Mouse (Mus musculus) midbrain, embryonic 13.5 days (tissue): ENCODE data around the gene Rpl11. TPM values are rescaled to one million over a fixed set of nuclear protein-coding genes. Genes with fewer than 3 reads are reported as not detected.
A peak's percentile ranks its signal among the peaks of the same experiment; 100 is the strongest.

Experiments used
- ATAC-seq: fragments of 200-750 bp; cut with Nextera tagmentation; 2 replicates; pipeline ENCODE4 v1.8.0; 2017; ENCODE audit warnings: mild to moderate bottlenecking, moderate TSS enrichment, moderate library complexity
- H3K27ac ChIP-seq: fragments of 300-500 bp; sonication (generic); 2 replicates; pipeline ENCODE4 v1.5.1; 2015; ENCODE audit warnings: inconsistent platforms, mild to moderate bottlenecking, moderate library complexity
- H3K27me3 ChIP-seq: fragments of 300-500 bp; sonication (generic); 2 replicates; pipeline ENCODE4 v1.6.1; 2015; ENCODE audit warnings: mild to moderate bottlenecking, inconsistent platforms
- H3K36me3 ChIP-seq: fragments of 300-500 bp; sonication (generic); 2 replicates; pipeline ENCODE4 v1.6.1; 2015; ENCODE audit warnings: mild to moderate bottlenecking, inconsistent platforms
- H3K4me1 ChIP-seq: fragments of 300-500 bp; sonication (generic); replicated peaks from 2 replicates; pipeline ENCODE4 v1.6.1; 2015; ENCODE audit warnings: inconsistent platforms
- H3K4me2 ChIP-seq: fragments of 300-500 bp; sonication (generic); replicated peaks from 2 replicates; pipeline ENCODE4 v1.6.1; 2015; ENCODE audit warnings: moderate library complexity, mild to moderate bottlenecking, inconsistent platforms
- H3K4me3 ChIP-seq: fragments of 300-500 bp; sonication (generic); replicated peaks from 2 replicates; pipeline ENCODE4 v1.5.1; 2015; ENCODE audit warnings: mild to moderate bottlenecking, inconsistent platforms
- H3K9ac ChIP-seq: fragments of 300-500 bp; sonication (generic); replicated peaks from 2 replicates; pipeline ENCODE4 v1.6.1; 2015; ENCODE audit warnings: mild to moderate bottlenecking, inconsistent platforms
- H3K9me3 ChIP-seq: fragments of 300-500 bp; sonication (generic); 2 replicates; pipeline ENCODE4 v1.6.1; 2016; ENCODE audit warnings: mild to moderate bottlenecking, inconsistent platforms
- WGBS: fragments of 180-500 bp; shearing (Covaris S2); methylation state at CpG from one replicate; pipeline ENCODE4 v1.1.7; 2015; 5-methylcytosine and 5-hydroxymethylcytosine counted together
- polyA plus RNA-seq: library from polyadenylated mRNA; unstranded; fragments of >200 nt; fragmentation: Nextera tagmentation; extraction: Ambion mirVana; gene quantifications from 2 replicates; pipeline ENCODE4 v1.2.1, GENCODE M21; 2015

Gene Rpl11
- polyA plus RNA-seq, 1 experiment from 2014 or later = 333 TPM

DNA sequence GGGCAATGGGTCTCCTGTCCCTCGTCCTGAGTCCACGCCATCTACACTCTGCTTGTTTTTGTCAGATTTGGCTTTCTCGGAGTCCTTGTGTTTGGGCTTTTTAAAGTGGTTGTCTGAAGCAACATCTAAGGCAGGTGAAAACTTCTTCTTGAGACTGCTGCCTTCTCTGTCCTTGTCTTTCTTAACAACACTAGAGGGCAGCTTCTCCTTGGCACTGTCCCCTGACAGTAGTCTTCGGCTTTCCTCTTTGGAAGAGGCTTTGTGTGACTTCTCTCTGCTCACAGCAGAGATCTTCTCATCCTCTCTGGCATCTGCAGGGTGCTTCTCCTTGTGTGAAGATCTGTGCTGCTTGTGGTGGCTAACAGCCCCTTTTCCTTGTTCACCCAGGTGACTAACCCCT lies 42.6 kb downstream of the Rpl11 start:
- Histone ChIP-seq H3K27me3 (no peaks in the 10 kb centered on the region), H3K4me3 (no peak overlapping the region), H3K9ac (no peak overlapping the region), H3K9me3 (no peaks in the 10 kb centered on the region), H3K36me3 (peaks cover 68% of the 10 kb centered on the region), H3K27ac (no peak overlapping the region), H3K4me2 (no peak overlapping the region), H3K4me1 (no peaks in the 10 kb centered on the region)
- ATAC-seq = no peak
- WGBS = 92% methylated on average over 4 of the region's 4 CpGs

DNA sequence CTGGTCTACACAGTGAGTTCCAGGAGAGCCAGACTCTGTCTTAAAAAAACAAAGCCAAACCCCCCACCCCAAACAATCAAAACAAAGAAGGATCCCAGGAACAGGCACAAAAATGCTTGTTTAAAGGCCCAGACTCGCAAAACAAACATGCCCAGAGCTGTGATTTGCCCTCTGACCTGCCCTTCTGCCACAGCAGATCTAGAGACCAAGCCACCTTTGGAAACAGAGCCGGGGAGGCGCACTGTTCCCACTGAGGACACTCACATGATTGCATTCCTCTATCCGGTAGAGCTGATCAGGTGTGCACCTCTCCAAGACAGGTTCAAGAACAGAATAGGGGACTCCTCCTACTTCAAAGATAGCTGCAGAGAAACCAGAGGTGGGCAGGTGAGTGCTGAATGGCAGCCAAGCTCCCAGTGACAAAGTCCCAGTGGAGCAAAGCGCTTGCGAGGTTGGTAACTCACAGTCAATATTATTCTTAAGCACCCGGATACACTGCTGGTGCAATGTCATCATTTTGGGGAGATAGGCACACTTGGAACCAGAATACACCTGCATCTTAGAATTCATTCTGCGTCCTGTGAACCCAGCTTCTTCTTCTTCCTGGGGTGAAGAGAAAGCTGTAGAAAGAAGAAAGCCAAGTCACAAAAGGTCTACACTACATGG lies 44.3 kb downstream of the Rpl11 start:
- Histone ChIP-seq H3K9me3 (no peaks in the 10 kb centered on the region), H3K4me3 (no peak overlapping the region), H3K4me2 (no peak overlapping the region), H3K36me3 (peaks cover 84% of the 10 kb centered on the region), H3K27ac (no peak overlapping the region), H3K4me1 (no peaks in the 10 kb centered on the region), H3K27me3 (no peaks in the 10 kb centered on the region), H3K9ac (no peak overlapping the region)
- ATAC-seq = no peak
- WGBS = 93% methylated on average over 8 of the region's 8 CpGs

DNA sequence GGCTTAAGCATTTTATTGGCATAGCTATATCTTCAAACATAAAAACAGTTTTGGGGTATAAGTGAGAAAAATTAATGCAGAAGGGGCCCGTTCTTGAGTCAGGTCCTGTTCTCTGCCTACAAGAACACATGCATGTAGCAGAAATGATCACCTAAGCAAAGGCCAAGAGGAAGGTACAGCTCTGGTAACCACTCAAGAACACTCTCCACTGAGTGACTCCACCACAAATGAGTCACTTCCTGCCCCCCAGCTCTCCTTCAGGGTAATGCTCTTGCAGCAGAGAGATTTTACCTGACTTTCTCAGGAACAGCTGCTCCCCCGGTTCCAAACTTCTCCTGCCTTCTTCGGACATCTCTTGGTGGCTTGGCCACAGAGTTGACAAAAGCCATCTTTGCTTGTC lies 46.4 kb downstream of the Rpl11 start:
- H3K9me3 ChIP-seq = no peaks in the 10 kb centered on the region
- no peak overlapping the region for H3K27ac ChIP-seq
- no peaks in the 10 kb centered on the region for H3K27me3 ChIP-seq
- no peak overlapping the region for H3K4me2 ChIP-seq
- whole genome bisulfite sequencing = 95% methylated on average over 3 of the region's 3 CpGs
- no peak overlapping the region for H3K4me3 ChIP-seq
- H3K9ac ChIP-seq = no peak overlapping the region
- no peaks in the 10 kb centered on the region for H3K4me1 ChIP-seq
- H3K36me3 ChIP-seq = peaks cover 93% of the 10 kb centered on the region
- no peak for ATAC-seq

DNA sequence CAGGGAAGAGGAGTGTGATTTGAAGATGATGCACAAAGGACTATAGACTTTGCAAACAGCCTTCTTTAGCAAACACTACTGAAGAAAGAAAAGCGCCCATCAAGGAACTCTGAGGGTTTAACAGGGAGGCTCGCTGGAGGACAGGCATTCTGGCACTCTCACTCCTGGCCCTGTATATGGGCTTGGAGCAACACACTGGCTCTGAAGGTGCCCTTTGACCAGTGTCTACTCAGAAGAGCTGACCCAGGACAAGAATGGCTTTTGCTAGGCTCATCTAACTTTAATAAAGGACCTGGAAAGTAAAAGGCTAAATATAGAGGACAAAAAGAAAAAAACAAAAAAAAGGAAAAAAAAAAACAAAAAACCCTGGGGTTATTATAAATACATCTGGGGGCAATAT lies 48.3 kb downstream of the Rpl11 start:
- Histone ChIP-seq H3K27me3 (no peaks in the 10 kb centered on the region), H3K27ac (no peak overlapping the region), H3K36me3 (peaks cover 84% of the 10 kb centered on the region), H3K9ac (no peak overlapping the region), H3K4me2 (no peak overlapping the region), H3K9me3 (0 out of 2 replicates have a peak, but pooled peaks cover 3% of the 10 kb centered on the region), H3K4me3 (no peak overlapping the region), H3K4me1 (no peaks in the 10 kb centered on the region)
- 96% methylated on average over 2 of the region's 2 CpGs for WGBS
- ATAC-seq = no peak

DNA sequence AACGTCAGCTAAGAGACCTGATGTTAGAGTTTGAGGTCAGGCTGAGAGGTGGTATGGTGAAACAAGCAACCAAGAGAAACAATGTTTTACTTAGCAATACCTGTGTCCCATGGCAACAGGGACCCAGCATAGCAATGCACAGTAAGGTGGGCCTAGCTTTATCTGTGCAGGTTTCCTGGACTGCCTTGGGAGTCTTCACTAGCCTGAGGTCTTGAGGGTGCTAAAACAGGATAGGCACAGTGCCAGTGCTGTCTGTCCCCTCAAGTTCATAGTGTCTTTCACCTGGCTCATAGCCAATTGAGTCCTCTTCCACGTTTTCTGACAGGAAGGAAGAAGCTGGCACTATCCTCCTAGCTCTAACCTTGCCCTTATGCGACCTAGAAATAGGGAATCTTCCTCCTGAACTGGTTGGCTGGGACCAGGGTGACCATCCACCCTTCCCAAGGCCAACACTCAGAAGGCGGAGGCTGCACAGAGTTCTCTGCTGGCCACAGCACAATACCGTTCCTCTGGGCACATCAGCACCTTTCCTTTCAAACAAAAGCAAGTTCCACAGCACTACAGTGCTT lies 49.0 kb downstream of the Rpl11 start:
- no peak for ATAC-seq
- Histone ChIP-seq H3K4me2 (no peak overlapping the region), H3K27ac (no peak overlapping the region), H3K4me1 (no peaks in the 10 kb centered on the region), H3K9me3 (0 out of 2 replicates have a peak, but pooled peaks cover 3% of the 10 kb centered on the region), H3K36me3 (peaks cover 77% of the 10 kb centered on the region), H3K4me3 (no peak overlapping the region), H3K27me3 (no peaks in the 10 kb centered on the region), H3K9ac (no peak overlapping the region)
- 95% methylated on average over 5 of the region's 5 CpGs for WGBS

DNA sequence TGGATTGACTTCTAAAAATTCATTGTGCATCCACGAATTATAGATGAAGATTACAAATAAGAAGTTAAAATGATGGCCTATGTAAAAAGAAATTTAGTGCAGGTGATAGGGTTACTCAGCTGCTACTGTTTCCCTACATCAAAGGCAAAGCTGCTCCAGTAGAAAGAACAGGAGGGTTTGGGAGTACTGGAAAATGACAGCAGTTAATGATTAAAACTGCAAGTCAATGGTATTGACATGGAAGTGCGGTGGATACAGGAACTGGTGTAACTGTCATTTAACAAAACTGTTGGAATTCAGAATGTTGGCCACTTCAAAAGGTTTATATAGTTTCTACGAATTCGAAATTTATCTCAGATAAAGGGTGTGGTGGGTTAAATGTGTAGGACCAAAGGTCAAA lies 58.1 kb downstream of the Rpl11 start:
- Histone ChIP-seq H3K4me1 (no peaks in the 10 kb centered on the region), H3K27ac (no peak overlapping the region), H3K9me3 (0 out of 2 replicates have a peak, but pooled peaks cover 4% of the 10 kb centered on the region), H3K4me2 (no peak overlapping the region), H3K9ac (no peak overlapping the region), H3K27me3 (no peaks in the 10 kb centered on the region), H3K4me3 (no peak overlapping the region), H3K36me3 (no peaks in the 10 kb centered on the region)
- 86% methylated on average over 4 of the region's 4 CpGs for WGBS
- no peak for ATAC-seq

DNA sequence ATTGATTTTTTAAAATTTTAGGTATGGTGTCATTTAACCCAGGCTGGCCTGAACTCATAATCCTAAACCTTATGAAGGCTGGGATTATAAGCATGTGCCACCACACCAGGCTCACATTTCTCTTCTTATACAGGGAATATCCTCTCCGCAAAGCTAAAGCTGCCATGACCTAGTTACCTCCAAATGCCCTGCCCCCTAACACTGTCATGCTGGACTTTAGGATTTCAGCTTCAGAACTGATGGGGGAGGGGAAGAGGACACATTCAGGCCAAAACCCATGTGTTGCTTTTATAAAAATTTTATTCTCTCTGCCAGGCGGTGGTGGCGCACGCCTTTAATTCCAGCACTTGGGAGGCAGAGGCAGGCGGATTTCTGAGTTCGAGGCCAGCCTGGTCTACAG lies 59.3 kb downstream of the Rpl11 start:
- no peak overlapping the region for H3K4me2 ChIP-seq
- no peak for ATAC-seq
- no peak overlapping the region for H3K9ac ChIP-seq
- no peak overlapping the region for H3K27ac ChIP-seq
- no peaks in the 10 kb centered on the region for H3K4me1 ChIP-seq
- no peak overlapping the region for H3K4me3 ChIP-seq
- H3K27me3 ChIP-seq = no peaks in the 10 kb centered on the region
- 96% methylated on average over 6 of the region's 6 CpGs for WGBS
- 0 out of 2 replicates have a peak, but pooled peaks cover 4% of the 10 kb centered on the region for H3K9me3 ChIP-seq
- H3K36me3 ChIP-seq = no peaks in the 10 kb centered on the region

DNA sequence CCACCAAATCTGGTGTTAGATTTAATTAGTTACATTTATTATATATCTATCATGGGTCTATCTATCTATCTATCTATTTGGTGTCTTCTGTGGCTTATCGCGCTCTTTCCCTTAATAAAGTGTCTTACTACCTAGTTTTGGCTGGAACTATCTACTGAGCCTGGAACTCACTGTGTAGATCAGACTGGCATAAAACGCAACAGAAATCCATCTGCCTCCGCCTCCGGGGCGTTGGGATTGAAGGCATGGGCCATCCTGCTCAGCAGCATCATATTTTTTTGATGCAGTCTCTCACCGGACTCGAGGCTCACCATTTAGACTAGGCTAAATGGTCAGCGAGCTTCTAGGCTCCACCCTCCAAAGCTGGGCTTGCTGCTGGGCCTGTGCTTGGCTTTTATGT lies 65.5 kb downstream of the Rpl11 start:
- H3K9me3 ChIP-seq = no peaks in the 10 kb centered on the region
- WGBS = 71% methylated on average over 9 of the region's 9 CpGs
- no peak for ATAC-seq
- peaks cover 24% of the 10 kb centered on the region for H3K36me3 ChIP-seq
- peak overlapping the region; percentile 96 for H3K9ac ChIP-seq
- peak overlapping the region; percentile 92 for H3K4me3 ChIP-seq
- peak overlapping the region; percentile 87 for H3K27ac ChIP-seq
- no peaks in the 10 kb centered on the region for H3K27me3 ChIP-seq
- peak overlapping the region; percentile 98 for H3K4me2 ChIP-seq
- peaks cover 21% of the 10 kb centered on the region for H3K4me1 ChIP-seq

DNA sequence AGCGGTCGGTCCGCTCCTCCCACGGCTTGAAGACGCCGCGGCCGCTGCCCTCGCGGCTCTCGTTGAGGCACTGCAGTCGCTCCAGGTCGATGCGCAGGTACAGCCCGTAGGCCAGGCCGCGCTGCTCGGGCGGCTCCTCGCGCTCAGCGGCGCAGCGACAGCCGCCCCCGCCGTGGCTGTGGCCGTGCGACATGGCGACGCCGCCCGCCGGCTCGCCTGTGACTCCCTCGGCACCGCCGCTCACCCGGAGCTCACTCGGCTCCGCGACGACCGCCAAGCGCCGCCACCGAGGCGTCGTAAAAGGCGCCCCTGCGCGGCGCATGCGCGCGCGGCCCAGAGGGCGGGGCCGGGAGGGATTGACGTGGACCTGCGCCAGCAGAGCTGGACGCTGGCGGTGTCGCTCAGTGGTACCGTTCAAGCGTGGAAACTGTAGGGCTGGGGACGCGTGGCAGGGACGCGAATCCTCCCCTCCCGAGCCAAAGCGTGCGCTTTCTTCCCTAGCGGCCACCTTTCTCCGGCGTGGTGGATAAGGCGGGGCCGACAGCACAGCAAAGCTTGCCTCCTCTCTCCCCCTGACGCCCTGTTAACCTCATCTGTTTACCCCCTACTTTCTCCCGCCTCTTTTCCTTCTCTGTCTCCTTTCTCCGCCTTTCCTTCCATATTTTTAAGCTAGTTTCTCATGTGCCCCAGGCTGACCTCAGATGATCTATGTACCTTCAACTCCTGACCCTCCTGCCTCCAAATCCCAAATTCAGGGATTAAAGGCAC lies 66.1 kb downstream of the Rpl11 start, which contains the start of gene Pithd1:
TSS of gene Pithd1 (minus strand) at position 322 of the 768 bp plus-strand sequence.
- H3K36me3 ChIP-seq = peaks cover 27% of the 10 kb centered on the region
- H3K4me2 ChIP-seq = peak within 1 kb of the TSS; percentile 98
- ATAC-seq = peak; percentile 96
- peak within 1 kb of the TSS; percentile 92 for H3K4me3 ChIP-seq
- H3K4me1 ChIP-seq = peaks cover 21% of the 10 kb centered on the region
- under 1% methylated on average over 78 of the region's 81 CpGs for WGBS
- no peaks in the 10 kb centered on the region for H3K9me3 ChIP-seq
- peak within 1 kb of the TSS; percentile 96 for H3K9ac ChIP-seq
- H3K27ac ChIP-seq = peak within 1 kb of the TSS; percentile 87
- no peaks in the 10 kb centered on the region for H3K27me3 ChIP-seq

DNA sequence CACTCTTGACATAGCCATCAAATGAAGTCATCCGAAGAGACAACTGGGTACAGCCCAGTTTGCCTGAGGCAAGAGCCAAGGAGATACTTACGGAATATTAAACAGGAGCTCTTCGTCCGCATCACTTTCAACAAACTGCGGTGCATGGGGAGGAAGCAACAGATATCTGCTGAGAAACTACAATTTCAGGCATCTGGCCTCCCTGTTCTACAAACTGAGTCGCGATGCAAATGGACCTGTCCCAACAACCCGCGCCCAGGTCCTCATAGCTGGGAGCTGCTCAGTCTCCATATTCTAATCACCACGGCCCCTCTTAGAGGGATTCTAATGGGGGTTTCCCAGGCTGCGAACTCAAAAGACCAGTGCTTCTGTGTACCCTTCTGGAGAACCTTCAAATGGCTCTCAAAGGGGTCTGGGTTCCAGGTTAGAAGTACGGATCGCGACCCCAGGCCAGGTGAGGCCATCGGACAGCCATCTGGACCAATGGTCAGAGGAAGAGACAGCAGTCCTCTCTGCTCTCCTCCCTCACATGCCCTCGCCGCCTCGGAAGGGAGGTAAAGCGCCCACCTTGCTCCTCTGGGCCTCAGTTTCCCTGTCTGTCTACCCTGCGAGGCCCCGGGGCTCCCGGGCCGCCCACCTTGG lies 66.8 kb downstream of the Rpl11 start:
- Histone ChIP-seq H3K4me2 (peak overlapping the region; percentile 98), H3K27ac (peak overlapping the region; percentile 87), H3K9me3 (no peaks in the 10 kb centered on the region), H3K4me1 (peaks cover 21% of the 10 kb centered on the region), H3K27me3 (no peaks in the 10 kb centered on the region), H3K4me3 (peak overlapping the region; percentile 92), H3K36me3 (peaks cover 29% of the 10 kb centered on the region), H3K9ac (peak overlapping the region; percentile 96)
- ATAC-seq = peak; percentile 31; the same call in 1 of the 2 replicates
- WGBS = 9% methylated on average over 23 of the region's 23 CpGs

DNA sequence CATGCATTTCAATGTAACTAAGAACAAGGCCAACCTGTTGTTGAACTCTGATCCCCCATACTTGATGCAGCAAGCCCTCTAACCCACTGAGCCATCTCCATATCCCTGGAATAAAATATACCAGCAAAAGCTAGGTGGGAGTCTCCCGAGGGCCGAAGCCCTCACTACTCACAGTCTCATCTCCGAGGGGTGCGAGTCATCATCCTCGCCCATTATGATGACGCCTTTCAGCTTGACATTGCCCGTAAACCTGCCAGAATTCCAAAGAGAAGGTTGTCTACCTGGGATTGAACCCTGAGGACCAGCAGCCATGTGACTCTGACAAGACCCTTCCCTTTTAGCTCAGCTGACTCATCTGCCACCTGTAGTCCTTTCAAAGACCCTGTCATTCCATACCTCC lies 67.5 kb downstream of the Rpl11 start:
- Histone ChIP-seq H3K4me2 (peak overlapping the region; percentile 98), H3K9ac (peak overlapping the region; percentile 96; the same call in 1 of the 2 replicates), H3K4me3 (peak overlapping the region; percentile 92), H3K4me1 (peaks cover 21% of the 10 kb centered on the region), H3K27ac (no peak overlapping the region), H3K27me3 (no peaks in the 10 kb centered on the region), H3K9me3 (no peaks in the 10 kb centered on the region), H3K36me3 (peaks cover 29% of the 10 kb centered on the region)
- whole genome bisulfite sequencing = 93% methylated on average over 7 of the region's 7 CpGs
- no peak for ATAC-seq

DNA sequence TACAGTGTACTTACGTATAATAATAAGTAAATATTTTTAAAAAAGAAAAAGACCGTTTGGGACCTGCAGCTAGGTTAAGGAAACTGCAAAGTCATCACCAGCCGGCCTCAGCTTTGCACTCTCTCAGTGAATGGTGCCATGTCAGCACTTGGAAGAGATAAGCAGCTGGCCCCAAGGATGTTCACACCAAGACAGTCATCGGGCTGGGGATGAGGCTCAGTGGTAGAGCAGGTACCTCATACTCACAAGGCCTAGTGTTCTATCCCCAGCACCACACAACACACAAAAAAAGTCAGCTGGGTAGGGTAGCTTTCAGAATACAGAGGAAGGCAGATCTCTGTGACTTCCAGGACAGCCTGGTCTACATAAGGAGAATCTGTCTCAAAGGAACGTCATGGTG lies 68.0 kb downstream of the Rpl11 start:
- no peak overlapping the region for H3K9ac ChIP-seq
- no peaks in the 10 kb centered on the region for H3K27me3 ChIP-seq
- no peak overlapping the region; the same call in 1 of the 2 replicates for H3K4me2 ChIP-seq
- WGBS = 92% methylated on average over 5 of the region's 5 CpGs
- no peak overlapping the region for H3K27ac ChIP-seq
- H3K9me3 ChIP-seq = no peaks in the 10 kb centered on the region
- ATAC-seq = no peak
- peaks cover 21% of the 10 kb centered on the region for H3K4me1 ChIP-seq
- no peak overlapping the region; the same call in 1 of the 2 replicates for H3K4me3 ChIP-seq
- peaks cover 29% of the 10 kb centered on the region for H3K36me3 ChIP-seq
